Mouse (Mus musculus) spleen, adult 18-20 months (tissue): ENCODE measurements at regions not wholly inside any gene's neighbourhood (a gene's known extent, or its start where the extent isn't known, plus 50 kb on each side); places are given as distances from the start of the nearest gene placed in this dataset.
"Not testable (repeated sequence)": the region's sequence is repeated elsewhere in the genome, so short reads cannot be mapped to it uniquely, and the experiment has no call there.

Experiments
- DNase-seq, 2 experiments: peaks; one replicate each; pipeline ENCODE4 v3.0.0; 2022; ENCODE audit warnings: mixed read lengths in 2 of 2

- no peak for DNase-seq
These were observed 741.4 kb downstream of the Adam6a start for GRCm38 (mm10) chr12:114285082-114285481.

- DNase-seq = no peak
These were observed 743.3 kb downstream of the Adam6a start for GRCm38 (mm10) chr12:114287041-114287440.

GRCm38 (mm10) chr12:114291083-114291482, 747.4 kb downstream of the Adam6a start:
- DNase-seq = no peak

- DNase-seq = no peak
These were observed 756.1 kb downstream of the Adam6a start for GRCm38 (mm10) chr12:114299771-114300170.

GRCm38 (mm10) chr12:114301728-114302127, 758.0 kb downstream of the Adam6a start:
- no peak for DNase-seq

GRCm38 (mm10) chr12:114332552-114332951, 788.8 kb downstream of the Adam6a start:
- peak in 1 of 2 experiments; percentile 3 for DNase-seq

GRCm38 (mm10) chr12:114366276-114366675, 822.6 kb downstream of the Adam6a start:
- peak in 1 of 2 experiments; percentile 10 for DNase-seq

- peak; percentile 7 to 25 for DNase-seq
These were observed 835.1 kb downstream of the Adam6a start for GRCm38 (mm10) chr12:114378696-114379350.

- DNase-seq = no peak
These were observed 847.7 kb downstream of the Adam6a start for GRCm38 (mm10) chr12:114391447-114391846.

- no peak for DNase-seq
These were observed 862.5 kb downstream of the Adam6a start for GRCm38 (mm10) chr12:114406206-114406605.

GRCm38 (mm10) chr12:114434529-114434928, 890.8 kb downstream of the Adam6a start:
- no peak for DNase-seq

- no peak for DNase-seq
These were observed 918.3 kb downstream of the Adam6a start for GRCm38 (mm10) chr12:114462037-114462436.

GRCm38 (mm10) chr12:114462566-114462965, 918.9 kb downstream of the Adam6a start:
- DNase-seq = no peak

- DNase-seq = no peak
These were observed 925.1 kb downstream of the Adam6a start for GRCm38 (mm10) chr12:114468857-114469256.

- DNase-seq = not testable (repeated sequence)
These were observed 929.0 kb downstream of the Adam6a start for GRCm38 (mm10) chr12:114472678-114473077.

GRCm38 (mm10) chr12:114478741-114479140, 935.0 kb downstream of the Adam6a start:
- DNase-seq = peak in 1 of 2 experiments; percentile 5

GRCm38 (mm10) chr12:114493500-114494031, 949.9 kb downstream of the Adam6a start:
- not testable (repeated sequence) for DNase-seq

- peak in 1 of 2 experiments; percentile 30 for DNase-seq
These were observed 952.0 kb downstream of the Adam6a start for GRCm38 (mm10) chr12:114495741-114496140.

GRCm38 (mm10) chr12:114513143-114513542, 969.4 kb downstream of the Adam6a start:
- no peak for DNase-seq

- DNase-seq = not testable (repeated sequence)
These were observed 998.4 kb downstream of the Adam6a start for GRCm38 (mm10) chr12:114542094-114542493.

- DNase-seq = not testable (repeated sequence)
These were observed 1001.2 kb downstream of the Adam6a start for GRCm38 (mm10) chr12:114544931-114545330.

- no peak for DNase-seq
These were observed 1018.7 kb downstream of the Adam6a start for GRCm38 (mm10) chr12:114562440-114562839.

- DNase-seq = no peak
These were observed 1019.3 kb downstream of the Adam6a start for GRCm38 (mm10) chr12:114562978-114563377.

- DNase-seq = no peak
These were observed 1020.0 kb downstream of the Adam6a start for GRCm38 (mm10) chr12:114563683-114564082.

- DNase-seq = no peak
These were observed 1020.6 kb downstream of the Adam6a start for GRCm38 (mm10) chr12:114564329-114564728.
